Mouse (Mus musculus) cerebellum, adult 2 months (tissue): ENCODE measurements around the gene 2200002D01Rik.

Experiments used
- CTCF ChIP-seq: fragments of 200-500 bp; IDR thresholded peaks from 2 replicates; pipeline ENCODE4 v1.5.1; 2011; ENCODE audit warnings: low read depth, mild to moderate bottlenecking, control low read depth, low read length, moderate library complexity, borderline replicate concordance; ENCODE audit not compliant: insufficient read depth
- POLR2A ChIP-seq: fragments of 200-500 bp; IDR thresholded peaks from 2 replicates; pipeline ENCODE4 v1.6.1; 2011; ENCODE audit warnings: low read length, control low read depth, borderline replicate concordance; ENCODE audit not compliant: insufficient read depth

DNA sequence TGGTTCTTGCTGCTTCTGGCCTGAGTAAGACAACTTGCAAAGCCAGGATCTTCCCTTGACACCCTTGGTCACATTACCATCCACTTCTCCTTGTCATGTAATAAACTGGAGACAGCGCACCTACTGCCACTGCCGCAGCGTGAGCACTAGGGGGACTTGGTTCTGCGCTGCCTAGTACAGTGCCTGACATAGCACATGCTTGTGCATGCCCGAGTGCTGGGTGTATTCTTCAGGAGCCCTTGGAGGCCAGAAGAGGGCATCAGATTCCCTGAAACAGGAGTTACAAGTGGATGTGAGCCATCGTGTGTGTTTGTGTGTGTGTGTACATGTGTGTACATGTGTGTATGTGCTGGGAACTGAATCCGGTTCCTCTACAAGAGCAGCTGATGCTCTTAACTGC lies 39.2 kb upstream of the 2200002D01Rik start:
- TF ChIP-seq CTCF (no peak), POLR2A (no peak)
